Mouse (Mus musculus) neutrophil, adult 83 days (primary cell): ENCODE data around the gene Tmem232. TPM values are rescaled to one million over a fixed set of nuclear protein-coding genes. Genes with fewer than 3 reads are reported as not detected.

Source experiments
- total RNA-seq, 2 experiments: library from RNA; stranded (reverse); gene quantifications; one replicate each; pipeline ENCODE4 v1.2.4; 2023

The Tmem232 gene
- not detected for total RNA-seq

GRCm38 (mm10) chr17:65540441-65541272, at the start of gene Tmem232:
Gene Tmem232, minus strand, starts transcription at chr17:65540782.

Other genes with a start within 250 kb of the Tmem232 start
- 10 to 100 TPM; 83.7 to 85.8 TPM for gene Vapa, start 72.8 kb upstream of the Tmem232 start, total RNA-seq
- under 1 TPM; 0.24 to 0.66 TPM for gene Txndc2, start 101.4 kb upstream of the Tmem232 start, total RNA-seq
- 10 to 100 TPM; 68.8 to 81.1 TPM for gene Rab31, start 232.0 kb upstream of the Tmem232 start, total RNA-seq
- 100 to 1,000 TPM; 120 to 134 TPM for gene Ppp4r1, start 241.8 kb upstream of the Tmem232 start, total RNA-seq